Mouse (Mus musculus): ENCODE measurements around the gene Rundc3a. TPM values are rescaled to one million over a fixed set of nuclear protein-coding genes. Genes with fewer than 3 reads are reported as not detected.
A peak's percentile ranks its signal among the peaks of the same experiment; 100 is the strongest.
"Not testable (repeated sequence)": the region's sequence is repeated elsewhere in the genome, so short reads cannot be mapped to it uniquely, and the experiment has no call there.

Gene Rundc3a
- total RNA-seq, 2 experiments from 2014 or later, result 329 to 332 TPM

DNA sequence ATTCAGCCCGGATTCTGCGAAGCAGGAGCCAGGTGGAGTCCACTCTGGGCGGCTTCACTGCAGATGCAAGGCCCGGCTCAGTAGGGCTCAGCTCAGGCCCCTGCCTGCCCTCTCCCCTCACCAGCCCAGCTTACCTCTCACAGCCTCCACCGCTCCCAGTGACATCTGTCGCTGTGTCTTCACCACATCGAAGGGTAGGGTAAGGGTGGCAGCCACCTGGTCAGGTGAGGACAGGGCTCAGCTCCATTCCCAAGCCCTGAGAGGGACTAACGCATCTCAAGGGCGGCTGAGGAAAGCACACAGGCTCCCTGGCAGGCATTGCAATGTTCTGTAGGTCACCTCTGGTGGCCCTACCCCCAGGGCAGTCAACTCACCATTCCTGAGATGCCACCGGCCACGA is 10.5 kb downstream of the Rundc3a start:
- no peak for DNase-seq (ENCODE audit: extremely low spot score in 1 of 2, low spot score in 2 of 2)
- intact Hi-C loops (cut with DNase I), result loop anchor here (5.0 kb wide), 1 partner anchor 34 kb away; no protein-coding TSS in a partner anchor

DNA sequence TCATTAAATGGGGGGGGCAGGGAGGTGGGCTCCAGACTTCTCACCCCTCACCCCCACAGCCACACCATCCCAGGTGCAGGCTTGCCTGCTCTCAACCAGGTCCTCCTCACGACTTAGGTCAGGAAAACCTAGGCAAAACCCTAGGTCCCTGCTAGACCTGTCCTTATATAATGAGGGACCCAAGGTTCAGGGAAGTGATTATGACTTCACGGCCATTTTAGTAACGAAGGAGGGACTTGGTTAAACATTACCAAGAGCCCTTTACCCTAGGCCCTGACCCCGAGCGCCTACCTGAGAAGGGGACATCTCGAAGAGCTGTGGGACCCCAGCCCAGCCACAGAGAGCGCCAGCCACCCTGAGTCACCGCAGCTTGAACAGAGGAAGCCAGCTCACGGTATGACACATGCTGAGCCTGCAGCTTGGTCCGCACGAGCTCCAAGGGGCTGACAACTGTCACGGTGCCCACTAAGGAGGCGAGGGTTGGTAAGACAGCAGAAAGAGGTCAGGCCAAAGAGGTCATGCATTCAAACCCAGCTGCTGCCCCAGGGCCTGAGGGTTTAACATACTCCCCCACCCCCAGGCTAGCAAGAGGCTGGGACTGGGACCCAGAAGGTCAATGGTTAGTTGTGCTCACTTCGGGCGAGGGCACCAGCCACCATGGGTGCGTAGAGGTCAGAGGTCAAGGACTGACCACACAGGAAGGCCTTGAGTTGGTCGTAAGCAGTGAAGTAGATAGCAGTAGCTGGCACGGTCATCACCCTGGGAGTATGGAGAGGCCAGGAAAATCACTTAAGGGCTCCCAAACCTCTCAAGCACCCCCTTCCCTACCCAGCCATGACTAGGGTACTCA is 11.2 kb downstream of the Rundc3a start:
- no peak for DNase-seq (ENCODE audit: extremely low spot score in 1 of 2, low spot score in 2 of 2)

DNA sequence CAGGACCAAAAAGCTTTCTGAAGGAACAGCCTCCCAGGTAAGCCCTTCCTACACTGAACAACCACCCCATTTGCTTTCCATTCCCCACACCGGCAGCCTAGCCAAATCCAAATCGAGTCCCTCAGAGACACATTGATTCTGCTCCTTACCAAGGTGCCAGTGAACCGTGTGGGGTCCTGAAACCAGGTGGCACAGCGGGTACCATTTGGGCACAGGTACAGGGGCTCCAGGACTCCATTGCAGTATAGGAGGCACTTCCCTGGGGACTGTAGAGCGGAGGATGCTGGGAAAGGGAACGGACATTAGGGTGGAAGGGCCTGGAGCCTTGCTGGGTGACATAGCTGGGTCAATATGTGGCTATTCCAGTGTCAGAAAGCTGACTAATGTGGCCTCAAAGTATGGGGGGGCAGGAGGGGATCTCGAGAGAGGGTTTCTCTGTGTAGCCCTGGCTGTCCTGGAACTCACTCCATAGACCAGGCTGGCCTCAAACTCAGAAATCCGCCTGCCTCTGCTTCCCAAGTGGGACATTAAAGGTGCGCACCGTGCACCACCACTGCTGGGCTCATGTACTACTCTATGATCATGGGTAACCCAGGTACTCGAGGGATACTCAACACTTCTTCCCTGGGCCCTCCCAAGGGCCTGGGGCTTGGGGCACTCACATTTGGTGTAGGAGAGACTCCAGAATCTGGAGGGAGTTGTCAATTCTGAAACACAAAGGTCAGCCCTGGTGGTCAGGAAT is 12.5 kb downstream of the Rundc3a start:
- intact Hi-C loops (cut with DNase I), result loop anchor here (2.0 kb wide), 1 partner anchor 87 kb away; the partner anchor contains the start of gene Ubtf
- DNase-seq (ENCODE audit: extremely low spot score in 1 of 2, low spot score in 2 of 2), result no peak

More for the DNA sequence above, 11.2 kb downstream of the Rundc3a start:
- intact Hi-C loops (cut with DNase I), result loop anchor here (5.0 kb wide), 1 partner anchor 33 kb away; no protein-coding TSS in a partner anchor

DNA sequence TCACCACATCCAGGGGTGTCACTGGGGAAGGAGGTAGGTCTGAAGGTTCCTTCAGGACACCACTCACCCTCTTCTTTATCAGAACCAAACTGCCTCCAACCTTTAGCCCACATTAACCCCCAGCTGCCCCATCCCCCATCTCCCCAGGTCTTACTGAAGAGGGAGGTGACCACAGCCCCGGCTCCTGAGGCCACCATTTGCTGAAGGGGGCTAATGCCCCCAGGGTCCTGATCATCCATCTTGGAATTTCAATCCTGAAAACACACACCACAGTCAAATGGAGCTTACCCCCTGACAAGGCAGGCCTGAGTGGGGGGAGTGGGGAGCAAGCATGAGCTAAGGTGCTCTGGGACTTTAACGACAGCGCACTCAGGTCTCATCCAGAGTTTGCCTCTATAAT is 13.2 kb downstream of the Rundc3a start:
- intact Hi-C loops (cut with DNase I), result loop anchor here (2.0 kb wide), 1 partner anchor 88 kb away; the partner anchor contains the start of gene Ubtf
- no peak for DNase-seq (ENCODE audit: extremely low spot score in 1 of 2, low spot score in 2 of 2)

DNA sequence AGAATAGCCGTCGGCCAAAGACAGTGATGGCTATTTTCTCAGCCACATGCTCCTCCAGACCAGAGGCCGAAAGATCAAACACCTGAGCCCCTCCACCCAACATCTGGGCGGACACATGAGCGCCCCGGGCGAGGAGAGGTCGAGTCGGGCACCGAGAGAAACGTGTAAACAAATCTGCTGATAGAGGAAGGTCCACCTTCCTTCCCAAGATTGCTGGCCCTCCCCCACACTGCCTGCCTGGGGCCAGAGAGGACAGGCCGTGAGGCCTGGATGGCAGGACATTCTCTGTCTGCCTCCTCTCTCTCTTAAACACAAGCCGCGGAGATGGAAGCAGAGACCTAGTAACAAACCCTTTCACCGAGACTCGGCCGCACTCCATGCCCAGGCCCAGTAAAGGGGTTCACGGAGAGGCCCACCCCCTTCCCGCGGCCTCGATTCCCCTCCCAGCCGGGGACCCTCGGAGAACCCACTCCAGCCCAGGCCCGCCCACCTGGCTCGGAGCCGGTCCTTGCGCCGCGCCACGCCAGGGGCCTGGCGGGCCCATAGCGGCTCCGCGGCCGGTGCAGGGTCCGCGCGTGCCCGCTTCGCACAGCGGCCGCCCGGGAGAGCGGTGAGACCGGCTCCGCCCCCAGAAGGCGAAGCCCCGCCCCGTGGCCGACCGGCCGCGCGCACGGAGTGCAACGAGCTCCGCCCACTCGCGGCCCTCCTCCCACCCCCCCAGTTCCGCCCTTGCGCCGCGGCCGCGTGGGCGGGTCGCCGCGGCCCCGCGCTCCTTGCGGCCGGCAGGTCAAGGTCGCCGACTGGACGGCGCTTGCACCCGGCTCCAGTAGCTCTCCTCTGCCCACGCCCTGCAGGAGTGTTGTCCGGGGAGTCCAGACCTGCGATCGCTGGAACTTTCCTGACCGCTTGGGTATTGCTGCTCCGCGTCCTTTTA is 14.0 kb downstream of the Rundc3a start:
- intact Hi-C loops (cut with DNase I), result loop anchor here (2.0 kb wide), 1 partner anchor 88 kb away; the partner anchor contains the start of gene Ubtf

DNA sequence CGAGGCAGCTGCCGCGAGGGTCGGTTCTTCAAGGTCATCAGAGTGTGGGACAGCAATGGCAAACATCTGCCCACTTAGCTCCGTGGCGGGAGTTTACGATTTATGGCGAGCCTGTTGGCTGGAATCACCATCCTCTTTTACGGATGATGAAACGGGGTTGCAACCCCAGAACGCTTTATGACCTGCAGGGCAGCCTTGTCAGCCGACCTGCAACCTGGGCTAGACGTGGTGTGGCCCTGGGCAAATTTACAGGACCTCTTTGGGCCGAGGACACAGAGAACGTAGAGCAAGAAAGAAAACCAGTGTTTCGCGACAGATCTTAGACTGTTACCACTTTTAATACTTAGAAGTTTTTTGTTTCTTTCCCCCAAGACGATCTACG is 14.6 kb downstream of the Rundc3a start, which contains the start of gene Slc25a39:
TSS of gene Slc25a39 (minus strand) at position 113 of the 382 bp plus-strand sequence.
- intact Hi-C loops (cut with DNase I), result loop anchor here (2.0 kb wide), 1 partner anchor 89 kb away; the partner anchor contains the start of gene Ubtf
- no peak for DNase-seq (ENCODE audit: extremely low spot score in 1 of 2, low spot score in 2 of 2)

More for the DNA sequence above, 14.0 kb downstream of the Rundc3a start:
- peak; percentile 77 to 95 for DNase-seq (ENCODE audit: extremely low spot score in 1 of 2, low spot score in 2 of 2)

DNA sequence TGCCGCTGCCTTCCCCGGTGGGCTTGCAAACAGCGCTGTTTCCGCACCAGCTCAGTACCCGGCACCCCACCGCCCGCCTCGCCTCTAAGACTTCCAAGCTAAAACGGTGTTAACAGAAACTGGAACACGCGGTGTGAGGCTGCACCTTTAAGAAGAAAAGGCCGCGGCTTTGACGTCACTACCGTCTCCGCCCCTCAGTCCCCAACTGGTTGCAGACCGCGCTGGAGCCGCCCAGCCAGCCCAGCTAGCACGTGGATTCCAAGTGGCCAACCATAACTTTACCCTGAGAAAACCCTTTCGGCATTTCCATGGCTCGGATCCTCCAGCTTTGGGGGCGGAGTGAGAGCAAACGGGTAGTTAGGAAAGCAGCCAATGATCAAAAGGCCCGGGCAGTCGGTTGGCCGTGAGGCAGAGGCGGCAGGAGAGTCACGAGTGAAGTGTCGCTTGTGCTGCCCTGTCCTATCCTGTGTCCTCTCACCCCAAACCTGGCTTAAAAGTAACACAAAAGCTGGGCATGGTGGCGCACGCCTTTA is 15.2 kb downstream of the Rundc3a start:
- intact Hi-C loops (cut with DNase I), result no loop called here

DNA sequence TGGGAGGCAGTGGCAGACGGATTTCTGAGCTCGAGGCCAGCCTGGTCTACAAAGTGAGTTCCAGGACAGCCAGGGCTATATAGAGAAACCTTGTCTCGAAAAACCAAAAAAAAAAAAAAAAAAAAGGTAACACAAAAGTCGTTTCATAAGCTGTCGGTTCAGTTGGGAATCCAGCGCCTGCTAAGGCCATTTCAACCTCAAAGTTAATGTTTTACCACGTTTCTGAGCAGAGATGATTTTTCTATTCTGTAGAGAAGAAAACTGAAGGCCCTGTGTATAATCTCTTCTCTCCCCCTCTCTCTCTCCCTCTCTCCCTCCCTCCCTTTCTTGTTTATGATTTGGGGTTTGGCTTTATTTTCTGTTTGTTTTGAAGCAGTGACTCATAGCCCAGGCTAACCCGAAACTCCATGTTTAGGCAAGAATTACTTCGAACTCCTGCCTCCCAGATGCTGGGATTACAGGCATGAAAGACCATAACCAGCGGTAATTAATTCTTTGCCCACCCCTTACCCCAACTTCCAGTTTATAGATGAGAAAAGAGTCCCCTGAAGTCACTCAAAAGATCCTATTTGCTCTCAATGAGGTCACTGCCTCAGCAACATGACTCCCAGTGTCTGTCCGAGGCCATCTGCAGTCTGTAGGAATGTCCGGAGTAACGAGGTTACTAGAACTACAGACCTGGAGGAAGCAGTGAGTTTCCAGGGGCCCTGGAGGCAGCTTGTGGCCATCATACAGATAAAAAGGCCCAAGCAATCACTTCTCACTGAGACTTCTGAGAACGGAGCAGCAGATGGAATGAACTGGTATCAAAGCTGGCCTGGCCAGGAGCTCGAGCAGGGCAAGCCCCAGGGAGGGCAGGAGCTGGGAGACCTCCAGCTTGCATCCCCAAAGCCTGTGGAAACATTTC is 15.9 kb downstream of the Rundc3a start:
- DNase-seq (ENCODE audit: extremely low spot score in 1 of 2, low spot score in 2 of 2), result no peak
- intact Hi-C loops (cut with DNase I), result no loop called here

More for the DNA sequence above, 15.2 kb downstream of the Rundc3a start:
- DNase-seq (ENCODE audit: extremely low spot score in 1 of 2, low spot score in 2 of 2), result peak; percentile 97 to 98

DNA sequence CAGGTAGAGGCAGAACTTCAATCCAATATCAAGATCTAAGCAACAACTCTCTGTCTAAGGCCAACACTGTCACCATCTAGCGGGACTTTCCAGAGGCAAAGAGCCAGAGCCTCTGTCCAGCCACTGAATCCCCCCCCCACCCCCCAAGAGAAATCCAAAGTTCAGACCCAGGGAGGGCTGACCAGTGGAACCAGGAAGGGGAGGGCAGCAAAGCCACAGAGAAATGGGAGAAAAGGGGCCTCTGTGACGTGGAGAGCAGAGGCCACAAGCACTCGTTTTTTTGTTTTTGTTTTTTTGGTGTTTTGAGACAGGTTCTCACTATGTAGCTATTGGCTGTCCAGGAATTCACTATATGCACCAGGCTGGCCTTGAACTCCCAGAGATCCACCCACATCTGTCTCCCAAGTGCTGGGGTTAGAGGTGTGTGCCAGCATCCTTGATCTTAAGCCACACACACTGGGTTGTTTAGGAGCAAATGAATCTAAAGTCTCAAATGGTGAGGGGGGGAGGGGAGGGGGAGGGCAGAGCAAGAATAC is 16.7 kb downstream of the Rundc3a start:
- intact Hi-C loops (cut with DNase I), result loop anchor here (2.0 kb wide), 1 partner anchor 101 kb away; no protein-coding TSS in a partner anchor
- no peak for DNase-seq (ENCODE audit: extremely low spot score in 1 of 2, low spot score in 2 of 2)

DNA sequence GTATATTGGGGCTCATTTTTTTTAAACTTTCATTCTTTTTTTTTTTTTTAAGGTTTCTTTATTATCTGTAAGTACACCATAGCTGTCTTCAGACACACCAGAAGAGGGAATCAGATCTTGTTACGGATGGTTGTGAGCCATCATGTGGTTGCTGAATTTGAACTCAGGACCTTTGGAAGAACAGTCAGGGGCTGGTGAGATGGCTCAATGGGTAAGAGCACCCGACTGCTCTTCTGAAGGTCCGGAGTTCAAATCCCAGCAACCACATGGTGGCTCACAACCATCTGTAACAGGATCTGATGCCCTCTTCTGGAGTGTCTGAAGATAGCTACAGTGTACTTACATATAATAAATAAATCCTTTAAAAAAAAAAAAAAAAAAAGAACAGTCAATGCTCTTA is 17.1 kb downstream of the Rundc3a start:
- intact Hi-C loops (cut with DNase I), result loop anchor here (2.0 kb wide), 1 partner anchor 102 kb away; no protein-coding TSS in a partner anchor
- not testable (repeated sequence) for DNase-seq (ENCODE audit: extremely low spot score in 1 of 2, low spot score in 2 of 2)

DNA sequence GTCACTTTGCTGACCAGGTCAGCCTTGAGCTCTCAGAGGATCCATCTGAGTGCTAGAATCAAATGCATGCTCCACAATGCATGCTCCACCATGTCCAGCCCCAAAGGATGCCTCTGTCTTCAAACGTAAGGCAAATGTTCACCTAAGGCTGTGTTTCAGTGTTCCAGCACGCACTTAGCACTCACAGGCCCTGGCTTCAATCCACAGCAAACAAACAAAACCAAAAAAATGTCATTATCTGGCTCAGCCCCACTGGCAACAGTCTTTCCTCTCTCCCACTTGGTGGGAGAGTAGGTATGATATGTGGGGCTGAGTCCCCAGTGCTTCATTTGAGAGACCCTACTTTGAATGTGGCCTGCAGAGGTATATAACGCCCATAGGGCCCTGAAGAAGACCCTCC is 17.9 kb downstream of the Rundc3a start:
- DNase-seq (ENCODE audit: extremely low spot score in 1 of 2, low spot score in 2 of 2), result no peak
- intact Hi-C loops (cut with DNase I), result loop anchor here (2.0 kb wide), 1 partner anchor 102 kb away; no protein-coding TSS in a partner anchor

DNA sequence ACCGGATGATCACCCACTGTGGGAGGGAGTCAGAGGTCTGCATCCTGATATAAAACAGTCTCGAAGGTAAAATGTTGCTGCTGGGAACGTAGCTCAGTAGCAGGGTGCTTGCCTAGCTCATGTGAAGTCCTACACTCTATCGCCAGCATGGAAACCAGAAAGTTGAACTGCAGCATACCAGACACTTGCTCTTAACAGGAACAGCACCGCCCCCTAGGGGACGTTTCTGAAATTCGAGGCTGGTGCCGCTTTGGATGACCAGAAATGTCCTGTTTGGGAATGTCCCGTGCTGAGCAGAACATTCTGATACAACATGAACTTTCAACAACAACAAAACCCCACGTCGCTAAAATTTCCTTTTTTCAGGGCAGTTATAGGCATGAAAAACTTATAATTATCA is 18.5 kb downstream of the Rundc3a start:
- DNase-seq (ENCODE audit: extremely low spot score in 1 of 2, low spot score in 2 of 2), result peak; percentile 85 to 90
- intact Hi-C loops (cut with DNase I), result loop anchor here (2.0 kb wide), 1 partner anchor 103 kb away; no protein-coding TSS in a partner anchor

DNA sequence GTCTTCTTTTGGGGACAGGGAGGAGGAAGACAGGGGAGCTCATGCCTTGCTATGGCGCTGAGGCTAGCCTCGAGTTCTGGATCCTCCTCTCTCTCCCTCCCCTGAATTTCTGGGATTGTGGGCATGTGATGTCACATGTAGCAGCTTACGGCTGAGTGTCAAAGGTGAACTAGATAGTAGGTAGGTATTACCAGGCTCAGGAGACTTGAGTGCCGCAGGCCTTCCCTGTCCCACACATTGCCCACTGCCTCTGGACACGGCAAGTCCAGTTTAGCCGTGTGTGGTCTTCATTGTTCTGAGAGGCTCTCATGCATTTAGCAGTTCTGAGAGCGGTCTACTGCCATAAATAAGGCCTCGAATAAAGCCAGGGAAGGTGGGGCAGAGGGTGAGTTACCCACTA is 19.9 kb downstream of the Rundc3a start:
- DNase-seq (ENCODE audit: extremely low spot score in 1 of 2, low spot score in 2 of 2), result peak in 1 of 2 experiments; percentile 4
- intact Hi-C loops (cut with DNase I), result no loop called here

DNA sequence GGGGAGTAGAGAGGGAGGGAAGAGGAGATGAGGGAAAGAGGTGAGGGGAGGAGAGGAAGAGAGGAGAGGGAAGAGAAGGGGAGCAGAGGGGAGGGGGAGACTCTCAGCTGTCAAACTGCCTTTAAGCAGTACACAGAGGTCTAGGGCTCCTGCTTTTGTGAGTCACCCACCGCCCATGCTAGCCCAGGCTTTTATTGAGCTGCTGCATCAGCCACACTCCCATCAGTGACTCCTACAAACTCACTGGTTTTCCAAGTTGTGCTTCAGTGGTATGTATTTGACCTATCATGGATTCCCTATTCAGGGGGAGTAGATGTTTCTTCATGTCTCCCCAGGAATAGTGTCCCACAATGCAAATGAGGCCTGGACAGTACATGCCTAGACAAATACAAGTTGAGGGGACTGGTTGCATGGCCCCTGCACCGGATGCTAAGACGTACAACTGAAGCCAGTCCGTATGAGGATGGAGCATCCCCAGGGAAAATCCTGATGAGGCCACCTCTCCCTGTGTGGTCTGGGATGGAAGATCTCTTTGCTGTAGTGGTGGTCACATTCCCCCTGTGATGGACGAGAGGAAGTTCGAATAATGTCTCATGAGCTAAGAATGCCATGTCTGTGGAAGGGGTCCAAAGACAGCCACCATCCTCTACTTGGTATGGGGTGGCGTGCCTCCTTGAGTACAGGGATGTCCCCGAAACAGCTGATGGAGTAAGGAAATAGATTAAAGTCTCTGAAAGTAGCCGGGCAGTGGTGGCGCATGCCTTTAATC is 22.0 kb downstream of the Rundc3a start:
- DNase-seq (ENCODE audit: extremely low spot score in 1 of 2, low spot score in 2 of 2), result peak in 1 of 2 experiments; percentile 9
- intact Hi-C loops (cut with DNase I), result no loop called here

DNA sequence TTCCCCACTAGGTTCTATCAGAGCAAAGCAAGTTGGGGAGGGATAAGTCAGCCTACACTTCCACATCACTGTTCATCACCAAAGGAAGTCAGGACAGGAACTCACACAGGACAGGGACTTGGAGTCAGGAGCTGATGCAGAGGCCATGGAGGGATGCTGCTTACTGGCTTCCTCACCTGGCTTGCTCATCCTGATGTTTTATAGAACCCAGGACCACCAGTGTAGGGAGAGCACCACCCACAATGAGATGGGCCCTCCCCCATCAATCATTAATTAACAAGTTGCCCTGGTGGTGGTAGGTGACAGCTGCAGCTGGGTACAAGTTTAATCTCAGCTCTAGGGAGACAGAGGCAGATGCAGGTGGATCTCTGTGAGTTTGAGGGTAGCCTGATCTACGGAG is 24.0 kb downstream of the Rundc3a start:
- intact Hi-C loops (cut with DNase I), result no loop called here
- DNase-seq (ENCODE audit: extremely low spot score in 1 of 2, low spot score in 2 of 2), result no peak

DNA sequence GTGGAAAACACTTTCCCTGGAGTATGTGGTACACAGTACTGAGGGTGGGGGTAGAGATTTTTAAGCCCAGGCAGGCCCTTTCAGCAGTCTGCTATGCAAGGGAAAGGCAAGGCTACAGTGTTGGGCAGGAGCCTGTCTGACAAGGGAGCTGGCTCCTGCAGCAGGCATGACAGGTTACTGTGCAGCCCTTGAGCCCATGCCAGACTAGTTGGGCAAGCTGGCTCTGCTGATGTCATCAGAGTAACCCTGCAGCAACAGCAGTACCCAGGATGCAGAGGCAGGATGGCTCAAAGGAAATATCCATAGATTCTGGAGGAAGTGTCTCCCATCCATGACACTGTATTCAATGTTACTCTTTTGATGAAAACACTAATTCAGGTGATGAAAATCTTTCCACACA is 25.7 kb downstream of the Rundc3a start:
- DNase-seq (ENCODE audit: extremely low spot score in 1 of 2, low spot score in 2 of 2), result peak in 1 of 2 experiments; percentile 20
- intact Hi-C loops (cut with DNase I), result no loop called here
